Mouse (Mus musculus) layer of hippocampus, adult 9-11 months (tissue): Measurements from ENCODE around the gene Tmem238.

ENCODE experiments used
- DNase-seq: peaks from one replicate; pipeline ENCODE4 v3.0.0; 2022

Tmem238 gene

GRCm38 (mm10) chr7:4792278-4793212, 3.1 kb upstream of the Tmem238 start, which contains the start of gene Rpl28:
Rpl28 (plus strand) TSS chr7:4792874.
- peak; percentile 96 for DNase-seq

DNA sequence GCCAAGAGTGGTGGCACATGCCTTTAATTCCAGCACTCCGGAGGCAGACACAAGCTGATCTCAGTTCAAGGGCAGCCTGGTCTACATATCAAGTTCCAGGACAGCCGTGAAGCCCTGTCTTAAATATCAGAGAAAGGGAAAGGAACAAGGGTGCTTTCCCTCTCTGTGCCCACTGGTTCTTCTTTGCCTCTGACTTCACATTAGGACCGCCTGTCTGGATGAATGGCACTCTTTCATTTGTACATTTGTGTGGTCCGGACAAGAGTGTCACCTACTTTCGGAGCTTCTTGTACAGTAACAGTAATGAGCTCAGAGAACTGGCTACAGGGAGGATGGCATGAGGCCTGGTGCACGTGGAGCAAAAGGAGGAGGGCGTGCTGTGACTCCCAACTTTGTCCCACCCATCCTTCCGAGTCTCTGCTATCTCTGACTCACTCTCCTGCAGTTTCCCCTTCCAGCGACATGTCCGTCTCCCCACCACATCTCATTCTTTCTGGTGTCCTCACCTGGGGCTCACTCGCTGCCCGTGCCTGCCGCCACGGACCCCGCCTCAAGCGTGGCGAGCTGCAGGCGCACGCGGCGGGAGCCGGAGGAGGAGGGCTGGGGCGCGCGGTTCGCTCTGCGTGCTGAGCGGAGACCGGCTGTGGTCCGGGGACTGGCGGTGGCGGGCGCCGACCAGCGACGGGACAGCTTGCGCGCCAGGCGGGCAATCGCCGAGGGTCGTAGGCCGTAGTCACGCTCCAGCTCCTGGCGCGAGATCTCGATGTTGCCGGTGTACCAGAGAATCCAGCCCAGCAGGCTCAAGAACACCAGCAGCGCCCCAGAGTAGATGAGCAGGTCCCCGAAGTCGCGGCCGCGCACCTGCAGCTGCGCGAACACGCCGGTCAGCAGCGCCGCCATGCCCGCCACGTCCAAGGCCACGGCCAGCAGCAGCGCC, 689 bp downstream of the Tmem238 start:
- peak; percentile 31 for DNase-seq

- DNase-seq = no peak
Observed at GRCm38 (mm10) chr7:4783667-4784268, 5.7 kb downstream of the Tmem238 start.

DNA sequence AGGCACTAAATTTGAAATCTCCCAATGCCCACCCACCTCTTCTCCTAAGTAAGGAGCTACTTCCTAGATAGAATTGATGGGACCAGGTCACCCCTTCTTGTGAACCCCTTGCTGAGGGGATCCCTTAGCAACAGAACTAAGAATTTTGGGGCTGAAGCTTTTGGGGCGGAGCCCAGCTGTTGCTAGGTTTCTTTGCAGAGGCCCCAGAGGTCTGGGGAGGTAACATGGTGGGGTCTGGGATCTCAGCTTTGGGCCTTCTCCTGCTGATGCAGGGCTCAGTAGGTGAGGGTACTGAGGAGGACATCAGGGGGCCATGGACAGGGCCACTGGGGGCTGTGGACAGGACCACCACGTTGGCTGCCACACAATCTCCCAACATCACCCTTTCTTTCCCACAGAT, 6.7 kb downstream of the Tmem238 start, which contains the start of the genes Il11 and Tmem190:
Il11 (minus strand) TSS at position 101 of the 400 bp plus-strand sequence.
Tmem190 (plus strand) TSS at position 179 of the 400 bp plus-strand sequence.
- no peak for DNase-seq

DNA sequence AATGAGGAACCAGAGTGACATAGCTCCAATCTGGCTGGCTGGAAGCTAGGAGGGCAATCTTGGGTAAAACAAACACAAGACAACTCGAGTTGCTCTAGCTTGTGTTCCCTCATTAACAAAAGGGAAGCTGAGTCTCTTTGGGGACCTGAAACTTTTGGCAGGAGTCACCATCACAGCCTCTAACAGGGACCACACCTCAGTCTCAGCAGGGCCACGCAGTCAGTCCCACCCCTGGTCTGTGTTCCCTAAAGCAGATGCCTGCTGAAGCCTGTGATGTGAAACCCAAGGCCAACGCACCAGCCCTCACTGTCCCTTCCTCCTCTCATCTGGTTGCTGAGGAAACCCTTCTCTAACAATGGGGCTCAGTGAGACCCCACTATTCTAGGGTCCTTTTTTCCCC, 7.3 kb downstream of the Tmem238 start:
- DNase-seq = no peak

DNA sequence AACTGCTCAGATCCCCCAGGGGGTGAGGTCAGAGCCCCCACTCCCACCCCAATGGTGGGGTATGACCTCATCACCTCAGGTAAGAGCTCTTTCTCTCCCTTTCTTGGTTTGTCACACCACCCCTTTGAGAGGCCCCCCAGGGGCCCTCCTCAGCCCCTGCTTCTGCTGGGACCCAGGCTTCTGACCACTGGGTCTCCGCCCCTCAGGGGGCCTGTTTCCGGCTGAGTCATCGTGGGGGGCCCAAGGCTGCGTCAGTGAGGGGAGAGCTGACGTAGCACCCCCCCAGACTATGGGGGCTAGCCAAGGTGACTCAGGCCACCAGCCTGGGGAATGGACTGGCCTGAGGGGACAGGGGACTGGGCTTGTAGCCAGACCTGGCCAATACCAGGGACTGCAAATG, 9.5 kb downstream of the Tmem238 start:
- no peak for DNase-seq

DNA sequence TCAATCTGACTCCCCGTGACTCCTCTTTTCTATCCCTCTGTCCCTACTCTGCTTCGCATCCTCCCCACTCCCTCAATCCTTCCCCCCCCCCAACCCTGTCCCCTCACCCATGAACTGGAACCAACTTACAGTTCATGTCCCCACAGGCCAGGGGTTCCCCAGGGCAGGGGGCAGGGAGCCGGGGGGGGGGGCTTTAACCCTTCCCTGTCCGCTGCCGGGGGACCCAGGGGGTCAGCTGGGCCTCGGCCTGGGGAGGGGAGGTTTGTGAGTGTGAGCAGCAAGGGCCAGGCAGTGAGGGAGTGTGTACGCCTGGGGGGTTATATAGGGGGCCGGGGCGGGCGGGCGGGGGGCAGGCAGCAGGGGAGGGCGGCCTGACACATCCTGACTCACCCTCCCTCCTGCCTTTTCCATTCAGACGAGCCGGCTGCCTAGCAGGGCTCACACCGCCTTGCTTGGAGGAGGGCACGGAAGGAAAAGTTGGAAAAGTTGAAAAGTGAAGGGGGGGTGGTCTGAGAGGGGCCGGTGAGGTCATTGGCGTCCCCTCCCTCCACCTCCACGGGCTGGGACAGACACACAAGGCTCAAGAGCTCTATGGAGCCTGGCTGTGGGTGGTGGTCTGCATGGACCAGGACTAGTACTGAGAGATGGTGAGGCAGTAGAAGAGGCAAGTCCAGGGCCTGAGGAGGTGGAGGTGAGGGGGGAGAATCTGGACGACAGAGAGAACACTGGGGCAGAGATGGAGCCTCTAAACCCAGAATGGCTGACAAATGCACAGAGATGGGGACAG, 11.4 kb downstream of the Tmem238 start:
- DNase-seq = no peak

DNA sequence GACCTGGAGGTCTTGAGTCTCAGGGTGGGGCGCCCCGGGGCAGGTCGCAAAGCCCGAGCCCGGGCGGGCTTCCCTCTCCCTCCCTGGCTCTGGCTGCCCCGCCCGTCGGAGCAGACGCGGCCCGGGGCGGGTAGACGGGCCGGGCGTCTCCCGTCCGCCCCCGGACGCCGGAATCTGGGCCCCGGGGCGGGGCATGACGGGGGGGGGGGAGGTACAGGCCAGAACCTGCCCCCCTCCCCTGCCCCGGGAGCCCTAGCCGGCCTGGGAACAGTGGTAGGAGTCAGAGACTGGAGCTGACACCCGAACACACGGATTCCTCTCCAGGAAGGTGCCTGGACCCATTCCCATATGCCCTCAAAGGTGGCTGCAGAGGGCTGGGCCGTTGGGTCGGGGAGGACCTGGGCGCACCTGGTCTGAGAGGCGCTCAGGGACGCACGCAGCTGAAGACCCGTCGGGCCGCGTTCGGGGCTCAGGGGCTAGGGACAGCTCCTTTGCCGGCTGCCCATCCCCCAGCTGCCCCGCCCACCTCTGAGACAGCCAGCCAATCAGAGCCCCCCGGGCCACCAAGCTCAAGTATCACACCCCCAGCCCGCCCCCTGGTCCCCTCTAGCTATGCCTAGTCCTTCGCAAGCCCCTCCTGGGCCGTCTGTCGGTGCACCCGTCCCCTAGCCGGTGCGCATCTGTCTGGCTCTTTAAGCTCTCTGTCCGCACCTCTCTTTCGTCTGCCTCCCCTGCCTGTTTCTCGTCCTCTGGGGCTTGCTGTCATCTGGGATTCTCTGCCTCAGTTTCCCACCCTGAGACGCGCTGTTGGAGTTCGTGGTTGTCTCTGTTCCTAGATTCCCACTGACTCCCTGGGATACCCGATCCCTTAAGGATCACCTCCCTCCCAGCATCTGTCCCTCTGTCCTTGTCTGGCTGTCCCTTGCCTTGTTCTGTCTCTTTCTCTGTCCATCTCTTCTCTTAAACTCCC, 12.3 kb downstream of the Tmem238 start:
- no peak for DNase-seq

DNA sequence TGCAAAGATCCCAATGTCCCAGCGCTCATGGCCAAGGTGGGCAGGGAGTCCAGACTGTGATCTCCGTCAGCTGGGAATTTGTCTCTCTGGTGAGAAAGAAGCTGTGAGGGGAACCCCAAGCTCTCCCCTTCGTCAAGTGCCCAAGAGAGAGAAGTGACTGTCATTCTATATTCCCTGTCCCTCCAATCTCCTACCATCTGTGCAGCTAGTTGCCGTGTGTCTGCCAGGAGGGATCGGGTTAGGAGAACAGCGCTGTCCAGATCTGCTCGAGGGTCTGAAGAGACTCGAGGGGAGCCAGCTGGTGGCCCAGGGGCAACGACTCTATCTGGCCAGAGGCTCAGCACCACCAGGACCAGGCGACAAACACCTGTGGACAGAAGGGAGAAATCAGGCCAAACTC, 13.3 kb downstream of the Tmem238 start:
- DNase-seq = no peak

GRCm38 (mm10) chr7:4771202-4771601, 18.3 kb downstream of the Tmem238 start, which contains the start of gene Fam71e2:
Fam71e2 (minus strand) TSS chr7:4771302.
- DNase-seq = no peak

GRCm38 (mm10) chr7:4764946-4765710, 24.3 kb downstream of the Tmem238 start:
- DNase-seq = peak; percentile 39

- DNase-seq = no peak
Observed at GRCm38 (mm10) chr7:4759670-4760069, 29.8 kb downstream of the Tmem238 start.

DNA sequence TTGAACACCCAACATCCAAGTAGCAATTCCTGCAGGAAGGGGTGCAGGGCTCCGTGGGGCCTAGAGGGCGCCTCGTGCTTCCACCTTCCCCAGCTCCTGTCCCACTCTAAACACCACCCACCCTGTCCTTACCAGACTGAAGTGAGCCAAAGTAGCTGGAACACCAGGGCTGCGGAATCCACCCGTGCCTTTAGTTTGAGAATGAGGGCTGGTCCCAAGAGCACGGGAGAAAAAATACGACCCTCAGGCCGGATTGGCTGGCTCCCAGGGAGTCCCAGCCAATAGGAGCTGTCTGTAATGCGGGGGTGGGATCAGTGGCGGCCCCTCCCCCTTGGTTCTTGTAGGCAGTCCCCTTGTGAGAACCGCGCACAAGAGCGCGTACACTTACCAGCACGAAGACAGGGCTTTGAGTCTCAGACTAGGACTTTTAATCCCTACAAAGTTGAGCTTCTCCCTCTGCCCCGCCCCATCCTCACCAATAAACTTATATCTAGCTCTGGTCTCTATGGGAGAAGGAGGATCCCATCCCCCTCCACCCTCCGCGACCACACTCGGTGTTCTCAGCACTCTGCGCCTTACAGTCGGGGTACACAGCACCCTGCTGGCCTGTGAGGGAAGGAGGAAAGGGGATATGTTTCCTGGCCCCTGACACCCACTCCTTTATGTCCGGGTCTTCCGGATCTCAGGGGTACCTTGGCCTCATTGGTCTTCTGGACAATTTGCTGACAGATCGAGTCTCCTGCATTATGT, 36.5 kb downstream of the Tmem238 start, which contains the start of gene Cox6b2:
Cox6b2 (minus strand) TSS at position 274 of the 750 bp plus-strand sequence.
- DNase-seq = peak; percentile 71

- no peak for DNase-seq
Observed at GRCm38 (mm10) chr7:4751971-4752820, 37.3 kb downstream of the Tmem238 start.

DNA sequence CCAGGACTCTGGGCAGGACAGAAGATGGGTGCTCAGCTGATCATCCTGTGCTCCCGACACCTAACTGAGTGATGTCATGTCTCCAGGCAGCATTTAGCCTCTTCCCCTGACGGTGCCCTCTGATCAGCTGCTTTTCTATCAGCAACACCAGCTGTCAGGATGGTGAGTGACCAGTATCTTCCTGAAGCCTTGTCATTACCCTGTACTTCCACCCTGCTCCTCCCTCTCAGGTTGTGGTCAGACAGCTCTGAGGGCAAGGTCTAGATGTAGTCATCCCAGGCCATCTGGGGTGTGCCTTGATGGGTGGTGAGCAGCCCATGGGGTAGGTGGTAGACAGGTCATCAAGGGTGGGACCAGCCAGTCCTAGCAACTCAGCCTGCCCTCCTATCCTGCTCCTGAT, 40.3 kb downstream of the Tmem238 start:
- no peak for DNase-seq

DNA sequence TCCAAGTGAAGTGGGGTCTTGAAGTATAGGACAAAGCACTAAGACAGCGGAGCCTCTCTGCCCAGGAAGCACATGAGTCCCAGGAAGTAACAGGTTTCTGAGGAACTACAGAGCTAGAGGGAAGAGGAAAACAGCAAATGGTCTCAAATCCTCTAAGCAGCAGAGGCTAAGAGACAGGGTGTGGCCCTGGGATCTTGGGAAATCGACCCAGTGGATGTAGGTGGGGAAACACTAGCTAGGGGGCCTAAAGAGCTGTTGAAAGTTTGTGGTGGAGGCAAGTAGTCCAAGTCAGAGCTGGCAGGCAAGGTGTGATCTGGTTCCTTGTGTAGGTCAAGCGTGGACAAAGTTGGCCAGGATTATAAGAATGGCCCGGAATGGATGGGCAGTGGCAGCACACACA, 41.1 kb downstream of the Tmem238 start:
- no peak for DNase-seq

- DNase-seq = no peak
Observed at GRCm38 (mm10) chr7:4747156-4747899, 42.1 kb downstream of the Tmem238 start.
